Mouse (Mus musculus) B cell, adult (primary cell): ENCODE data around the gene Dicer1. TPM values are rescaled to one million over a fixed set of nuclear protein-coding genes. Genes with fewer than 3 reads are reported as not detected.

Experiments used
- total RNA-seq: library from RNA; stranded (reverse); gene quantifications from 4 replicates; pipeline ENCODE4 v1.2.4, GENCODE M21; 2023; ENCODE audit not compliant: inconsistent age

Dicer1 gene
- 104 to 111 TPM (median 105 TPM) in 4 replicates for total RNA-seq

DNA sequence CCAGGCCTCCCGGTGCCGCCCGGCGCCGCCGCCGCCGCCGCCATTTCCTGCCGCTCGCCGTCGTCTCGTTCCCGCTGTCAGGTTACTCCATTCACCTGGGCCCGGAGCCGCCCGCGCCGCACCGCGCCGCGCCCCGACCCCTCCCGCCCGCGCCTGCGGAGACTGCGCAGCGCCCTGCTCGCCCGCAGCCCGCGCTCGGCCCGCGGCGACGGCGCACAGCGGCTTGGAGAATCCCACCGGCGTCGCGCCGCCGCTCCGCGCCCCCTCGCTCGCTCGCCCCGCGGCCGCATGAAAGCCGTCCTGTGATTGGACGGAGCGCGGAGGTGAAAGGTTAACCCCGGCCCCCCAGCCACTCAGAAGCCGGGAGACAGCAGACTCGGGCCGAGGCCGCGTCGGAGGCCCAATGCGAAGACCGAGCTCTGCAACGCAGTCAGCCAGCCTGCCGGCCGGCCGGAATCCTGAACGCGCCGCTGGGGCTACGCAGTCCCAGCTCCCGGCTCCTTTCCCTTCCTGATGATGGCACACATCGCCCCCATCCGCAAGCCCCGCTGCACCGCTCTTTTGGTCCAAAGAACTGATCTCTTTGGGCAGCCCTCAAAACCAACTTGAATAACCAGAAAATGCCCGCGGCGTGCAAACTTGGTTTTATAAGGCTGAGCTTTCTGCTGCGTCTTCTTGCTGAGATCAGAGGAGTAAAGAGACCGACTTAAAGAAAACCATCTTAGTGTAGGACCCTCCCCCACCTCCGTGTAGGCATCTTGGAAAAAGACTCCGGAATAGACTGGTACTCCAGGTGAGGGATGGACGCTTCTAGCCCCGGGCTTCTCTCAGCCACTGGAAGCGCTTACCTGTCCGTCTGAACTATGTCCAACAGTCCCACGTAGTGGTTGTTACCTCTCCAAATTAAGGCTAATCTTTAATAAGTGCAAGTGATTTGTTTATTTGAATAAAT lies at the start of gene Dicer1:
Gene Dicer1, minus strand, starts transcription at position 139 of the 952 bp plus-strand sequence.

Other genes starting within 250 kb of the Dicer1 start
- gene Clmn, start 113.1 kb upstream of the Dicer1 start, total RNA-seq, result not detected in 4 replicates